Mouse (Mus musculus) limb, embryonic 11.5 days (tissue): ENCODE measurements around the gene Cipc. TPM values are rescaled to one million over a fixed set of nuclear protein-coding genes. Genes with fewer than 3 reads are reported as not detected.
A peak's percentile ranks its signal among the peaks of the same experiment; 100 is the strongest.

ENCODE experiments used
- ATAC-seq: fragments of 200-750 bp; cut with Nextera tagmentation; 2 replicates; pipeline ENCODE4 v1.8.0; 2017; ENCODE audit warnings: low read depth; ENCODE audit not compliant: insufficient number of reproducible peaks, low FRiP score, low TSS enrichment
- DNase-seq: peaks from one replicate; pipeline ENCODE4 v3.0.0-alpha.2; 2015; ENCODE audit warnings: low spot score
- H3K27ac ChIP-seq: fragments of 300-500 bp; sonication (generic); replicated peaks from 2 replicates; pipeline ENCODE4 v1.5.1; 2014; ENCODE audit warnings: low read depth, mild to moderate bottlenecking, low read length
- H3K27me3 ChIP-seq: fragments of 300-500 bp; sonication (generic); 2 replicates; pipeline ENCODE4 v1.6.1; 2014; ENCODE audit warnings: mild to moderate bottlenecking, low read length, mixed read lengths; ENCODE audit not compliant: control insufficient read depth, insufficient read depth
- H3K36me3 ChIP-seq: fragments of 300-500 bp; sonication (generic); 2 replicates; pipeline ENCODE4 v1.6.1; 2014; ENCODE audit warnings: mild to moderate bottlenecking, low read length, moderate library complexity, mixed read lengths; ENCODE audit not compliant: control insufficient read depth, insufficient read depth
- H3K4me1 ChIP-seq: fragments of 300-500 bp; sonication (generic); 2 replicates; pipeline ENCODE4 v1.6.1; 2014; ENCODE audit warnings: low read length, mixed read lengths; ENCODE audit not compliant: control insufficient read depth, insufficient read depth
- H3K4me2 ChIP-seq: fragments of 300-500 bp; sonication (generic); 2 replicates; pipeline ENCODE4 v1.6.1; 2014; ENCODE audit warnings: low read depth, mild to moderate bottlenecking, moderate library complexity; ENCODE audit not compliant: severe bottlenecking
- H3K4me3 ChIP-seq: fragments of 300-500 bp; sonication (generic); 2 replicates; pipeline ENCODE4 v1.5.1; 2014; ENCODE audit warnings: low read depth, low read length
- H3K9ac ChIP-seq: fragments of 300-500 bp; sonication (generic); 2 replicates; pipeline ENCODE4 v1.6.1; 2014; ENCODE audit warnings: mild to moderate bottlenecking, low read length
- H3K9me3 ChIP-seq: fragments of 300-500 bp; sonication (generic); 2 replicates; pipeline ENCODE4 v1.6.1; 2016; ENCODE audit warnings: low read length; ENCODE audit not compliant: control insufficient read depth
- WGBS: fragments of 180-500 bp; shearing (Covaris S2); extraction: QIAGEN DNeasy Blood & Tissue Kit; methylation state at CpG from one replicate; pipeline ENCODE4 v1.1.7; 2014; 5-methylcytosine and 5-hydroxymethylcytosine counted together
- polyA plus RNA-seq: library from polyadenylated mRNA; unstranded; fragments of >200 nt; fragmentation: Nextera tagmentation; extraction: Ambion mirVana; gene quantifications from 2 replicates; pipeline ENCODE4 v1.2.1, GENCODE M21; 2014

Gene Cipc
- polyA plus RNA-seq, 1 experiment from 2014 or later: 31.3 TPM

GRCm38 (mm10) chr12:86941173-86941572 is 5.7 kb upstream of the Cipc start:
- Histone ChIP-seq H3K27ac (no peak overlapping the region), H3K4me2 (no peak overlapping the region), H3K9me3 (no peaks in the 10 kb centered on the region), H3K9ac (no peak overlapping the region), H3K4me3 (no peak overlapping the region), H3K4me1 (no peaks in the 10 kb centered on the region), H3K36me3 (no peaks in the 10 kb centered on the region), H3K27me3 (no peaks in the 10 kb centered on the region)
- DNase-seq (no peak), ATAC-seq (no peak)
- 58% methylated on average over 11 of the region's 11 CpGs for WGBS

- no peak overlapping the region for H3K4me2 ChIP-seq
- H3K4me3 ChIP-seq: no peak overlapping the region
- ATAC-seq (no peak), DNase-seq (no peak)
- H3K9ac ChIP-seq: no peak overlapping the region
- H3K4me1 ChIP-seq: no peaks in the 10 kb centered on the region
- WGBS: 66% methylated on average over 5 of the region's 5 CpGs
- H3K36me3 ChIP-seq: no peaks in the 10 kb centered on the region
- no peaks in the 10 kb centered on the region for H3K27me3 ChIP-seq
- no peak overlapping the region for H3K27ac ChIP-seq
- no peaks in the 10 kb centered on the region for H3K9me3 ChIP-seq
Measured at GRCm38 (mm10) chr12:86941734-86942486, 4.9 kb upstream of the Cipc start.

GRCm38 (mm10) chr12:86943421-86943820 is 3.4 kb upstream of the Cipc start:
- Histone ChIP-seq H3K27ac (no peak overlapping the region), H3K4me3 (no peak overlapping the region), H3K4me2 (no peak overlapping the region), H3K36me3 (no peaks in the 10 kb centered on the region), H3K9ac (no peak overlapping the region), H3K4me1 (peaks cover 8% of the 10 kb centered on the region), H3K9me3 (no peaks in the 10 kb centered on the region), H3K27me3 (no peaks in the 10 kb centered on the region)
- WGBS: 85% methylated on average over 8 of the region's 8 CpGs
- ATAC-seq (no peak), DNase-seq (no peak)

GRCm38 (mm10) chr12:86945126-86945525 is 1.7 kb upstream of the Cipc start:
- 8% methylated on average over 4 of the region's 4 CpGs for WGBS
- no peaks in the 10 kb centered on the region; the same call in 1 of the 2 replicates for H3K36me3 ChIP-seq
- H3K27ac ChIP-seq: no peak overlapping the region
- no peak overlapping the region for H3K4me3 ChIP-seq
- no peaks in the 10 kb centered on the region for H3K27me3 ChIP-seq
- DNase-seq (peak; percentile 72), ATAC-seq (no peak)
- H3K4me1 ChIP-seq: peaks cover 12% of the 10 kb centered on the region
- H3K9ac ChIP-seq: no peak overlapping the region
- H3K4me2 ChIP-seq: no peak overlapping the region
- no peaks in the 10 kb centered on the region for H3K9me3 ChIP-seq

- Histone ChIP-seq H3K27ac (peak overlapping the region; percentile 98), H3K4me1 (peaks cover 12% of the 10 kb centered on the region), H3K9me3 (no peaks in the 10 kb centered on the region), H3K4me3 (peak overlapping the region; percentile 74), H3K27me3 (no peaks in the 10 kb centered on the region), H3K4me2 (peak overlapping the region; percentile 82), H3K9ac (peak overlapping the region; percentile 98), H3K36me3 (no peaks in the 10 kb centered on the region; the same call in 1 of the 2 replicates)
- ATAC-seq (no peak), DNase-seq (peak; percentile 31)
- WGBS: 1% methylated on average over 17 of the region's 17 CpGs
Measured at GRCm38 (mm10) chr12:86946301-86946781, 502 bp upstream of the Cipc start.

GRCm38 (mm10) chr12:86947681-86948401 is 998 bp downstream of the Cipc start:
- WGBS: 22% methylated on average over 26 of the region's 26 CpGs
- peak overlapping the region; percentile 43; the same call in 1 of the 2 replicates for H3K27ac ChIP-seq
- H3K36me3 ChIP-seq: no peaks in the 10 kb centered on the region; the same call in 1 of the 2 replicates
- H3K9me3 ChIP-seq: no peaks in the 10 kb centered on the region
- no peaks in the 10 kb centered on the region for H3K27me3 ChIP-seq
- H3K9ac ChIP-seq: peak overlapping the region; percentile 98
- ATAC-seq (peak; percentile 37), DNase-seq (no peak)
- peak overlapping the region; percentile 82 for H3K4me2 ChIP-seq
- peak overlapping the region; percentile 74 for H3K4me3 ChIP-seq
- peaks cover 12% of the 10 kb centered on the region for H3K4me1 ChIP-seq

- ATAC-seq (no peak), DNase-seq (no peak)
- 0 out of 2 replicates have a peak overlapping the region, but pooled peaks have one; percentile 74 for H3K4me3 ChIP-seq
- peaks cover 12% of the 10 kb centered on the region for H3K4me1 ChIP-seq
- no peak overlapping the region for H3K27ac ChIP-seq
- no peak overlapping the region for H3K9ac ChIP-seq
- no peaks in the 10 kb centered on the region; the same call in 1 of the 2 replicates for H3K36me3 ChIP-seq
- no peaks in the 10 kb centered on the region for H3K9me3 ChIP-seq
- H3K27me3 ChIP-seq: no peaks in the 10 kb centered on the region
- H3K4me2 ChIP-seq: peak overlapping the region; percentile 82; the same call in 1 of the 2 replicates
- 44% methylated on average over 6 of the region's 6 CpGs for WGBS
Measured at GRCm38 (mm10) chr12:86948627-86949026, 1.8 kb downstream of the Cipc start.

GRCm38 (mm10) chr12:86949501-86949900 is 2.7 kb downstream of the Cipc start:
- Histone ChIP-seq H3K36me3 (peaks cover 3% of the 10 kb centered on the region; the same call in 1 of the 2 replicates), H3K27ac (no peak overlapping the region), H3K4me3 (no peak overlapping the region), H3K9me3 (no peaks in the 10 kb centered on the region), H3K4me2 (no peak overlapping the region), H3K27me3 (no peaks in the 10 kb centered on the region), H3K4me1 (peaks cover 12% of the 10 kb centered on the region), H3K9ac (no peak overlapping the region)
- DNase-seq: no peak
- WGBS: 90% methylated on average over 9 of the region's 9 CpGs
- ATAC-seq: no peak
